Mouse (Mus musculus) CH12.LX (cell line): ENCODE measurements around the gene Kif26a.
A peak's percentile ranks its signal among the peaks of the same experiment; 100 is the strongest.

Experiments used
- CTCF ChIP-seq, 2 experiments: IDR thresholded peaks in 1 of 2; conservative IDR thresholded peaks in 1 of 2; 2 replicates each; pipeline ENCODE4 v1.5.1; 2011 to 2012; ENCODE audit warnings: low read depth in 2 of 2, low read length in 2 of 2, improper control_type of control experiment in 1 of 2, inconsistent platforms in 1 of 2, mild to moderate bottlenecking in 1 of 2, moderate library complexity in 1 of 2
- EP300 ChIP-seq: IDR thresholded peaks from 2 replicates; pipeline ENCODE4 v1.6.1; 2011; ENCODE audit warnings: low read length, improper control_type of control experiment
- POLR2A ChIP-seq: IDR thresholded peaks from 2 replicates; pipeline ENCODE4 v1.6.1; 2011; ENCODE audit warnings: low read depth, mild to moderate bottlenecking, improper control_type of control experiment, low read length
- POLR2AphosphoS2 ChIP-seq: IDR thresholded peaks from 2 replicates; pipeline ENCODE4 v1.6.1; 2011; ENCODE audit warnings: low read depth, low read length, improper control_type of control experiment
- ZC3H11A ChIP-seq: IDR thresholded peaks from 2 replicates; pipeline ENCODE4 v1.6.1; 2012; ENCODE audit warnings: low read depth, mild to moderate bottlenecking, inconsistent platforms, low read length, improper control_type of control experiment

- TF ChIP-seq ZC3H11A = no peak
- peak in 1 of 2 experiments; percentile 2; a peak in 1 of 4 replicates for TF ChIP-seq CTCF (conservative IDR thresholded peaks at IDR 0.05 in 1 of 2, IDR thresholded peaks at IDR 0.05 in 1 of 2; ENCODE audit: low read depth in 2 of 2, low read length in 2 of 2)
- TF ChIP-seq EP300 = no peak
- TF ChIP-seq POLR2AphosphoS2 = no peak
- no peak for TF ChIP-seq POLR2A
Measured at GRCm38 (mm10) chr12:112145875-112146651, at the start of gene Kif26a.
